Mouse (Mus musculus) myocyte (in vitro differentiated cells): ENCODE results near the gene Tnfsf13b. TPM values are rescaled to one million over a fixed set of nuclear protein-coding genes. Genes with fewer than 3 reads are reported as not detected.

ENCODE experiments used
- H3K27me3 ChIP-seq: one replicate; pipeline ENCODE4 v1.6.1; 2011; ENCODE audit not compliant: control insufficient read depth, insufficient read depth, insufficient read length
- H3K36me3 ChIP-seq: one replicate; pipeline ENCODE4 v1.6.1; 2011; ENCODE audit not compliant: control insufficient read depth, insufficient read depth
- H3K4me2 ChIP-seq: one replicate; pipeline ENCODE4 v1.6.1; 2011; ENCODE audit warnings: low read depth, control low read depth
- H3K4me3 ChIP-seq: one replicate; pipeline ENCODE4 v1.5.1; 2011; ENCODE audit warnings: mild to moderate bottlenecking, control low read depth, moderate library complexity
- H3K79me2 ChIP-seq: one replicate; pipeline ENCODE4 v1.6.1; 2011; ENCODE audit not compliant: control insufficient read depth, insufficient read depth
- H3ac ChIP-seq: one replicate; pipeline ENCODE4 v1.6.1; 2011; ENCODE audit not compliant: control insufficient read depth, insufficient read length
- CEBPB ChIP-seq: IDR thresholded peaks from 2 replicates; pipeline ENCODE4 v1.6.1; 2011; ENCODE audit warnings: mild to moderate bottlenecking, moderate library complexity; ENCODE audit not compliant: poor library complexity, insufficient read depth, severe bottlenecking
- E2F4 ChIP-seq: IDR thresholded peaks from one replicate; pipeline ENCODE4 v1.6.1; 2011; ENCODE audit warnings: mild to moderate bottlenecking, control low read depth, moderate library complexity; ENCODE audit not compliant: insufficient read depth
- MAX ChIP-seq: IDR thresholded peaks from one replicate; pipeline ENCODE4 v1.6.1; 2011; ENCODE audit warnings: low read depth, mild to moderate bottlenecking, control low read depth
- MYOD1 ChIP-seq, 3 experiments: IDR thresholded peaks; one replicate each; pipeline ENCODE4 v1.6.1; 2011; ENCODE audit warnings: control low read depth in 2 of 3, low read depth in 2 of 3, mild to moderate bottlenecking in 2 of 3, moderate library complexity in 1 of 3; ENCODE audit not compliant: insufficient read length in 2 of 3, control insufficient read depth in 1 of 3
- MYOG ChIP-seq, 3 experiments: IDR thresholded peaks; one replicate each; pipeline ENCODE4 v1.6.1; 2011; ENCODE audit warnings: control low read depth in 2 of 3, low read depth in 2 of 3, mild to moderate bottlenecking in 2 of 3; ENCODE audit not compliant: insufficient read length in 2 of 3, control insufficient read depth in 1 of 3, insufficient read depth in 1 of 3
- POLR2A ChIP-seq: IDR thresholded peaks from one replicate; pipeline ENCODE4 v1.6.1; 2011; ENCODE audit warnings: low read depth, mild to moderate bottlenecking, control low read depth, moderate library complexity; ENCODE audit not compliant: insufficient read length
- POLR2AphosphoS2 ChIP-seq: IDR thresholded peaks from one replicate; pipeline ENCODE4 v1.6.1; 2011; ENCODE audit warnings: low read depth, control low read depth; ENCODE audit not compliant: insufficient read length
- REST ChIP-seq: IDR thresholded peaks from one replicate; pipeline ENCODE4 v1.6.1; 2011; ENCODE audit warnings: mild to moderate bottlenecking, control low read depth, moderate library complexity; ENCODE audit not compliant: insufficient read depth, insufficient read length
- SRF ChIP-seq: IDR thresholded peaks from one replicate; pipeline ENCODE4 v1.6.1; 2011; ENCODE audit warnings: low read depth; ENCODE audit not compliant: control insufficient read depth, insufficient read length
- TCF12 ChIP-seq: IDR thresholded peaks from one replicate; pipeline ENCODE4 v1.6.1; 2011; ENCODE audit warnings: mild to moderate bottlenecking, control low read depth; ENCODE audit not compliant: poor library complexity, insufficient read depth, severe bottlenecking
- TCF3 ChIP-seq: IDR thresholded peaks from one replicate; pipeline ENCODE4 v1.6.1; 2011; ENCODE audit warnings: low read depth, control low read depth; ENCODE audit not compliant: insufficient read length
- USF1 ChIP-seq: IDR thresholded peaks from one replicate; pipeline ENCODE4 v1.6.1; 2011; ENCODE audit warnings: low read depth, mild to moderate bottlenecking, control low read depth, moderate library complexity
- polyA plus RNA-seq: library from polyadenylated mRNA; unstranded; fragments of >200 nt; fragmentation: generic; extraction: Trizol; gene quantifications from one replicate; pipeline ENCODE4 v1.2.1, GENCODE M21; 2012; ENCODE audit warnings: missing spikeins

Gene Tnfsf13b
- polyA plus RNA-seq, 1 experiment: 0.11 TPM

GRCm38 (mm10) chr8:10017231-10017630 is 11.0 kb downstream of the Tnfsf13b start:
- Histone ChIP-seq H3K4me2 (peak overlapping the region; percentile 50), H3ac (no peak overlapping the region), H3K79me2 (no peaks in the 10 kb centered on the region), H3K27me3 (no peaks in the 10 kb centered on the region), H3K4me3 (no peak overlapping the region), H3K36me3 (no peaks in the 10 kb centered on the region)
- TF ChIP-seq TCF12 (no peak), POLR2A (no peak), E2F4 (no peak), MYOD1 (IDR thresholded peaks at IDR 0.05; ENCODE audit: control insufficient read depth in 1 of 3, insufficient read length in 2 of 3, low read depth in 2 of 3) (no peak), SRF (no peak), POLR2AphosphoS2 (no peak), TCF3 (no peak), REST (no peak), CEBPB (no peak), MAX (no peak), USF1 (no peak), MYOG (IDR thresholded peaks at IDR 0.05; ENCODE audit: control insufficient read depth in 1 of 3, insufficient read depth in 1 of 3, insufficient read length in 2 of 3, low read depth in 2 of 3) (no peak)

- Histone ChIP-seq H3K4me3 (no peak overlapping the region), H3K36me3 (no peaks in the 10 kb centered on the region), H3ac (no peak overlapping the region), H3K79me2 (no peaks in the 10 kb centered on the region), H3K4me2 (no peak overlapping the region), H3K27me3 (peaks cover 17% of the 10 kb centered on the region)
- no peak for TF ChIP-seq SRF
- no peak for TF ChIP-seq POLR2AphosphoS2
- no peak for TF ChIP-seq TCF12
- TF ChIP-seq TCF3: no peak
- no peak for TF ChIP-seq POLR2A
- TF ChIP-seq CEBPB: no peak
- no peak for TF ChIP-seq E2F4
- TF ChIP-seq MYOD1 (IDR thresholded peaks at IDR 0.05; ENCODE audit: control insufficient read depth in 1 of 3, insufficient read length in 2 of 3, low read depth in 2 of 3): no peak
- TF ChIP-seq USF1: no peak
Observed at GRCm38 (mm10) chr8:10030320-10031060, 24.2 kb downstream of the Tnfsf13b start.

GRCm38 (mm10) chr8:10031177-10031576 is 24.9 kb downstream of the Tnfsf13b start:
- no peak overlapping the region for H3K4me3 ChIP-seq
- H3K4me2 ChIP-seq: no peak overlapping the region
- H3ac ChIP-seq: no peak overlapping the region
- H3K27me3 ChIP-seq: peaks cover 19% of the 10 kb centered on the region
- no peaks in the 10 kb centered on the region for H3K79me2 ChIP-seq
- no peak for TF ChIP-seq POLR2A
- TF ChIP-seq TCF12: no peak
- no peak for TF ChIP-seq MYOG (IDR thresholded peaks at IDR 0.05; ENCODE audit: control insufficient read depth in 1 of 3, insufficient read depth in 1 of 3, insufficient read length in 2 of 3, low read depth in 2 of 3)
- TF ChIP-seq TCF3: no peak
- TF ChIP-seq REST: no peak
- no peak for TF ChIP-seq MAX
- TF ChIP-seq MYOD1 (IDR thresholded peaks at IDR 0.05; ENCODE audit: control insufficient read depth in 1 of 3, insufficient read length in 2 of 3, low read depth in 2 of 3): no peak
- no peak for TF ChIP-seq SRF
- TF ChIP-seq E2F4: no peak
- TF ChIP-seq CEBPB: no peak
- TF ChIP-seq USF1: no peak
- no peak for TF ChIP-seq POLR2AphosphoS2
- H3K36me3 ChIP-seq: no peaks in the 10 kb centered on the region

GRCm38 (mm10) chr8:10040866-10041265 is 34.6 kb downstream of the Tnfsf13b start:
- H3ac ChIP-seq: no peak overlapping the region
- no peaks in the 10 kb centered on the region for H3K79me2 ChIP-seq
- peaks cover 7% of the 10 kb centered on the region for H3K27me3 ChIP-seq
- H3K4me3 ChIP-seq: no peak overlapping the region
- H3K36me3 ChIP-seq: no peaks in the 10 kb centered on the region
- no peak for TF ChIP-seq TCF12
- TF ChIP-seq CEBPB: no peak
- TF ChIP-seq MYOG (IDR thresholded peaks at IDR 0.05; ENCODE audit: control insufficient read depth in 1 of 3, insufficient read depth in 1 of 3, insufficient read length in 2 of 3, low read depth in 2 of 3): no peak
- no peak for TF ChIP-seq MAX
- TF ChIP-seq E2F4: no peak
- no peak for TF ChIP-seq TCF3
- no peak for TF ChIP-seq MYOD1 (IDR thresholded peaks at IDR 0.05; ENCODE audit: control insufficient read depth in 1 of 3, insufficient read length in 2 of 3, low read depth in 2 of 3)
- TF ChIP-seq POLR2AphosphoS2: no peak
- no peak for TF ChIP-seq USF1
- no peak for TF ChIP-seq SRF
- no peak for TF ChIP-seq REST
- TF ChIP-seq POLR2A: no peak
- H3K4me2 ChIP-seq: no peak overlapping the region
